Mouse (Mus musculus): Measurements from ENCODE around the gene C330007P06Rik.

DNA sequence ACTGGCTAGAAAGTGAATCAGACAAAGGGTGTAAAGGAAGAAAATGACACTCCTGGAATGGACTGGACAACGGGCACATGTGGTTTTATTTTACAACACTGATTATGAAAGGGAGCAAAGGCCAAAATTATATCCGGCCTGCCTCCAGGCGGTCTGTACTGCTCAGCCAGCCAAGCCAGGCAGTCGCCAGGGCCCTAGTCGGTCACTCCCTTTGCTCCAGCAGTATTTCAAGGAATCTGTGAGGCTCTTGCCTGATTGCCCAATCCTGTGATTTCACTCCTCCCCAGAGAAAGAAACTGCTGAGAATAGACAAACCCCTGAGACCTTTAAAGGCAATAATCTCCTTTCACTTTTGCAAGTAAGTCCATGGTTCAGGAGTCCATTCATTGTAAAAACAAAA, 69.7 kb downstream of the C330007P06Rik start:
- no peak for TF ChIP-seq CTCF (IDR thresholded peaks at IDR 0.05; ENCODE audit: control insufficient read depth, insufficient read depth, insufficient replicate concordance, low read depth, low read length)
- no peak for TF ChIP-seq POLR2A (IDR thresholded peaks at IDR 0.05; ENCODE audit: control insufficient read depth, low read depth, low read length)
